Mouse (Mus musculus) ovary, postnatal 10 days (tissue): ENCODE data around the gene Arl4c.
"Not testable (repeated sequence)": the region's sequence is repeated elsewhere in the genome, so short reads cannot be mapped to it uniquely, and the experiment has no call there.

ENCODE experiments used
- DNase-seq: peaks from one replicate; pipeline ENCODE4 v3.0.0; 2022; ENCODE audit warnings: low spot score

The Arl4c gene

GRCm38 (mm10) chr1:88655473-88656095 lies 46.4 kb downstream of the Arl4c start:
- DNase-seq = no peak

- no peak for DNase-seq
These were observed 47.2 kb downstream of the Arl4c start for GRCm38 (mm10) chr1:88654521-88655472.

GRCm38 (mm10) chr1:88653614-88654520 lies 48.2 kb downstream of the Arl4c start:
- no peak for DNase-seq

- no peak for DNase-seq
These were observed 49.3 kb downstream of the Arl4c start for GRCm38 (mm10) chr1:88652682-88653081.

GRCm38 (mm10) chr1:88651668-88652067 lies 50.4 kb downstream of the Arl4c start:
- no peak for DNase-seq

DNA sequence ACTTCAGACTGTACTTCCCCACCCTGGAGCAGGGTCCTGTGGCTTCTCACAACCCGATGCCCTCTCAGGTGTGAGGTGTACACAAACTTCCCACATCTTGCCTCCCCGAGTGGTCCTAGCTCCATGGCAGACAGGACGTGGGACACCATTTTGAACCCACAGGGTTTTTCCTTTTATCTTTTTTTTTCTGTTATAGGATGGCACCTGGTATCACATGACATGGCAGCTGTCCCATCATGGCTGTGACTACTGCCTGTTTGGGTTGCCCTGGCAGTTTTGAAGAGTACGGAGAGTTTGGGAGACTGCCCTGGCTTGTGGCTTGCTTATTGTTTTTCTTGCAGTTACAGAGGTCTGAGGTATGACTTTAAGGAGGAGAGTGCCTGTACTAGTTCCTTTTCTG lies 53.3 kb downstream of the Arl4c start:
- DNase-seq = no peak

DNA sequence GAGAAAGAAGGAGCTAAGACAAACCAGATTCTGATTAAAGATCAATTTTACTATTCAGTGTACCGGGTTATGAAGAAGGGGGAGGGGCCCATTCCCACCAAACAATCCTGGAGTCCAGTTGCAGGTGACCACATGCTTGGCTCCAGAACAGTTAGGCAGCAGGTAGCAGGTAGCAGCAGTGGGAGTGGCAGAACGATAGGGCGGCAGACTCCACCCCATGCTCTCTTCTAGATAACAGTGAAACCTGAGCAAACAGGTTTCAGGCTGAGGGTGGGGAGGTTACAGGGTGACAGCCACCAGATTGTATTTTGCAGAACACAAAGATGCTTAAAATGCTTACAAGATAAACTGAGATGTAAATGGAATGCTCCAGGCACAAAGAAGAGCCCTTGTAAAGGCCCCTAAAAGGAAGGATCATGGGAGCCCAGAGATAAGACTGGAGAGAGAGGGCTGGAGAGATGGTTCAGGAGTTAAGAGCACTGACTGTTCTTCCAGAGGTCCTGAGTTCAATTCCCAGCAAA lies 56.4 kb downstream of the Arl4c start:
- DNase-seq = no peak

- DNase-seq = no peak
These were observed 57.6 kb downstream of the Arl4c start for GRCm38 (mm10) chr1:88644417-88644816.

DNA sequence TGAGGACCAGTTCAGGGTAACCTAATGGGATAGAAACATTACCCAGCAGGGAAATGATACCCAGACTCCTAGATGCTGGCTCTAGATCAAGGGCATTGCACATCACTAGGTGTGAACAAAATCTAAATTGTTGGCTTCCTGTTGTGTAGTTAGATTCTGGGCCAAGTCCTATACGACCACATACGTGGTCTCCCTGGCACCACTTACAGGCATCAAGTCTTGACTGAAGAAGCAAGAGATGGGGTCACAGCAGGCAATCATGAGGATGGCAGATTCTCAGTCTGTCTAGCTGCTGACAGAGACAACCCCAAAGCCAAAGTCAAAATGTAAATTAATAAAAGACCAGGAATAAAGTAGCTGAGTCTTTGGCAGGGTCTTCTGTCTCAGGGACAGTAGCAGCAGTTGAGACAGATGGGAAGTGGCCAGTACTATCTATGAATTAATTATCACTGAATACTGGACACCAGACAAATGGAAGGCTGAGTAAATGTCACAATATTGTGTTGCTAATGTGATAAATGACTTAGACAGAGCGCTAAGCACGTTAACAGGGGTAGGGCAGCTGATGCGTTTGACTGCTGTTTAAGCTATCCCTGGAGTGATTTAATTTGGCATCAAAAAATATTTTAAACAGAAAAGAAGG lies 58.7 kb downstream of the Arl4c start:
- DNase-seq = no peak

DNA sequence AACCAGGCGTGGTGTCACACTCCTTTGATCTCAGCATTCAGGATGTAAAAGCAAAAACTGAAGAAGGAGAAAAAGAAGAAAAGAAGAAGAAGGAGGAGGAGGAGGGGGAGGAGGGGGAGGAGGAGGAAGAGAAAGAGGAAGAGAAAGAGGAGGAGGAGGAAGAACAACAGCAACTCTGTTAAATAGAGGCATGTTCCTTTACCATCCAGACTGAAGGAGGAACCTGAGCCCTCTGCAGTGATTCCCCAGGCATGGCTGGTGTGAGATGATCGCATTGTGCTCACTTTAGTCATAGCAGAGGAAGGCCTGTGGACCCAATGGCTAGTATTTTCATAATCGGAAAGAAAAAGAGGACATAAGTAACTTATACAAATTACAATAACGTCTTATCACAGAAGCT lies 59.3 kb downstream of the Arl4c start:
- DNase-seq = no peak

GRCm38 (mm10) chr1:88641678-88642215 lies 60.3 kb downstream of the Arl4c start:
- DNase-seq = no peak

GRCm38 (mm10) chr1:88641194-88641593 lies 60.8 kb downstream of the Arl4c start:
- DNase-seq = no peak

DNA sequence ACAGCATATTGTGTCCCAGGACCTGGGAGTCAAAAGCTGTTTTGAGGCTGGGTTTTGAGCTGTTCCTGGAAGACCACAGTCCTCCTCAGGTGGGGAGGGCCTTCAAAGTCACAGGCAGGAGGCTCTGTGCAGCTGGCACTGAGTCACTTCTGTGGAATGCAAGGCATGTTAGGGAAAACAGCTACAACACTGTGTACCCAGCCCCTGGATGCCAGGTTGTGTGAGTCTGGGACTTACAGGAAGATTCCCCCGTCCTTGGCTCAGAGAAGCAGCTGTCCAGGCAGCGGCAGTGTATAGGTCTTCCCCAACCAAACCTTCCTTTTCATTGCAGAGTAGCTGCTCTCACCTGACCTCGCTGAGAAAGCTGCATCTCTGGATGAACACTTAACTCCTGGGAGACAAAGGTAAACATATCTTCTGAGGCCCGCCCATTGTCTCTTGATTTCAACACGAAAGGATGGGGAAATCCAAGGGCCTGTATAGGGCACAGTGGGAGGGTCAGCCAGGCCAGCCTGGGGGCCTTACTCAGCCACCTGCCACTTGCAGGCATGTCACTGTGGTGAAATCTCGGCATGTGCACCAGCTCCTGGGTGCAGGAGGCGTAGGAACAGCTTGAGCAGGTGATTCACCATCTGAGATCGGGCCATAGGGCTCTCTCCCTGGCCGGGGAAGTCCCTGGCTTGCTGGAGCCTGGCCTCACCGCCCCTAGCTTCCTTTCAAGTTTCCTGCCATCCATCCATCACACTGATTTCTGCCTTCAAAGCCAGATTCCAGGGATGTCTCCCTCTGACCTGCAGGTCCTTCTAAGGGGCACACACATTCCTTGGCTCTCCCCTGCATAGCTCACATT lies 62.4 kb downstream of the Arl4c start:
- DNase-seq = no peak

- DNase-seq = no peak
These were observed 63.4 kb downstream of the Arl4c start for GRCm38 (mm10) chr1:88638622-88639021.

DNA sequence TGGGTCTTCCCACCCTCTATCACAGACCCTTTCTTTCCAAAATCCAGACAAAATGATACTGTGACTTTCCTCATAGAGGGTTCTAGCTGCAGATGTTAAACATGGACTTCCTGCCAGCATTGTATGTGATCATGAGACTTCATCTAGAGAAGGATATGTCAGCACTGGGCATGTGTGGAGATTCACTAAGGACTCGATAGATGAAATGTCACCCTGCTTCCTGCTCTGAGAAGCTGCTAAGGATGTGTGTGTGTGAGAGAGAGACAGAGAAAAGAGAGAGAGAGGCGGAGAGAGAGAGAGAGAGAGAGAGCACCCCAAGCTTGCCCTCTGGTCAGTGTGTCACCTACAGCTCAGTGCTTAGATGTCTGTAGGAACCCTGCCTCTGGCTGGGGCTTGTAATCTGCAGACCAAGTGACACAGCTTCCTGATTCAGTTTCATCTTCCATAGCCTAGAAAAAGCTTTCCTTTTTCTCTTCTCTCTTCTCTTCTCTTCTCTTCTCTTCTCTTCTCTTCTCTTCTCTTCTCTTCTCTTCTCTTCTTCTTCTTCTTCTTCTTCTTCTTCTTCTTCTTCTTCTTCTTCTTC lies 65.4 kb downstream of the Arl4c start:
- not testable (repeated sequence) for DNase-seq

GRCm38 (mm10) chr1:88635659-88636058 lies 66.4 kb downstream of the Arl4c start:
- DNase-seq = no peak

DNA sequence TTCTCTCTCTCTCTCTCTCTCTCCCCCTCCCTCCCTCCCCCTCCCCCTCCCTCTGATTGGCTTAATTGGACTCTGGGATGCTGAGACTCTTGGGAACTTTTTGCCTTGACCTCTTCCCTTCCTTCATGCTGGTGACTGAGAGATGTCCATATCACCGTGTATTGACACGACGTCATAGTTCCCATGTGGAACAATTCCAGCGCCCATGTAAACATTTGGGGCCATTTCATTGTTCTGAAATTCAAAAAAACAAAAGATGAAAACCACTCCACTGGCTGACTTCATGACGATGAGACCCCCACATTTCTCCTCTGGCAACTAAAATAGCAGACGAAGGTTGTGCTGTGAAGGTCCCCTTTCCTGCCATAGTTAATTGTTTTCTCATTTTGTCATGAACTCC lies 69.2 kb downstream of the Arl4c start:
- DNase-seq = no peak

DNA sequence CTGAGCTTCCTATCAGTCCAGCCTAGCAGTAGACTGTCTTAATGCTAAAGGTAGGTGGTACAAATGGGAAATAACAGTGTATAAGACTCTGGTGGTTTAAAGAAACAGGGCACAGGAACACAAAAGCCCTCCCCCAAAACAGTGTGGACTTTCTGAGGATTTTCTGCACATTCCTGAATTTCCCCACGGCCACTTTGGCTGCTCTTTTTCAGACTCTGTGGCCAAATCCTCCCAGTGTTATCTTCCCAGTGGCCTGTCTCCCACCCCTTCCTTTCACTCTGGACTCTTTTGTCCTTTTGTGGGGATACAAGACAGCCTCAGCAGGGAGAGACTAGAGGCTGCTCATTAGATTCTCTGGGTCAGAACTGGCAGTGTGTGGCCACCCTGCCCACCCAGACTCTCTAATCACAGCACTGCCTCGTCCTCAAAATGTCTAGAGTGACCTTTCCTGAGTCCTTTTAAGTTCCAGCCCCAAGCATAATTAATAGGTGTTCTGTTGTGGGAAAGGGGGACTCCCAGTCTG lies 72.0 kb downstream of the Arl4c start:
- DNase-seq = no peak

GRCm38 (mm10) chr1:88625190-88625589 lies 76.8 kb downstream of the Arl4c start:
- no peak for DNase-seq

DNA sequence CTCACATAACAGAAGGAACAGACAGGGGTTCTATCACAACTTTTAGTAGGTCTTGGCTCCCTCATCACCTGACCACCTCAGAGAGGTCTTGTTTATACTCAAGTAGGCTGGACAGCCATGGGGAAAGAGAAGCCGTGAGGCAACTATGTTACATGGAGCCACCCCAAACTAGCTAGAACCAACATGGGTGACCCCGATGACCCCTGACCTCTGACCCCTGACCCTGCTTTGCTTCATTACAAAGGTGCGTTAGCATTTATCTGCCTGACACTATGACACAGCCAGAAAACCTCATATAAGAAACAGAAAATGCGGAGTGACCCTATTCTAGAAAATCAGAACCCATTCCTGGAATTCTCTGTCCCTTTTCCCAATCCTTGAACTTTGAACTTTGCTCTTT lies 77.6 kb downstream of the Arl4c start:
- DNase-seq = no peak
